Mouse (Mus musculus) liver, postnatal 0 days (tissue): ENCODE results near the gene Ppp6c. TPM values are rescaled to one million over a fixed set of nuclear protein-coding genes. Genes with fewer than 3 reads are reported as not detected.

Experiments used
- ATAC-seq: fragments of 200-750 bp; cut with Nextera tagmentation; 2 replicates; pipeline ENCODE4 v1.8.0; 2017; ENCODE audit warnings: mild to moderate bottlenecking, moderate library complexity
- DNase-seq: peaks from one replicate; pipeline ENCODE4 v3.0.0-alpha.2; 2016
- H3K27ac ChIP-seq: fragments of 300-500 bp; sonication (generic); 2 replicates; pipeline ENCODE4 v1.5.1; 2014; ENCODE audit warnings: antibody characterized with exemption, moderate library complexity, mild to moderate bottlenecking, low read depth
- H3K27me3 ChIP-seq: fragments of 300-500 bp; sonication (generic); 2 replicates; pipeline ENCODE4 v1.6.1; 2014; ENCODE audit warnings: low read length, control low read depth, mixed read lengths; ENCODE audit not compliant: insufficient read depth
- H3K36me3 ChIP-seq: fragments of 300-500 bp; sonication (generic); replicated peaks from 2 replicates; pipeline ENCODE4 v1.6.1; 2014; ENCODE audit warnings: mild to moderate bottlenecking, control low read depth, low read length, moderate library complexity, mixed read lengths; ENCODE audit not compliant: insufficient read depth
- H3K4me1 ChIP-seq: fragments of 300-500 bp; sonication (generic); 2 replicates; pipeline ENCODE4 v1.6.1; 2014; ENCODE audit warnings: antibody characterized with exemption, mild to moderate bottlenecking, control low read depth; ENCODE audit not compliant: insufficient read depth
- H3K4me2 ChIP-seq: fragments of 300-500 bp; sonication (generic); 2 replicates; pipeline ENCODE4 v1.6.1; 2014; ENCODE audit warnings: low read depth, mild to moderate bottlenecking, low read length, moderate library complexity, mixed read lengths
- H3K4me3 ChIP-seq: fragments of 300-500 bp; sonication (generic); 2 replicates; pipeline ENCODE4 v1.5.1; 2014; ENCODE audit warnings: low read depth, low read length
- H3K9ac ChIP-seq: fragments of 300-500 bp; sonication (generic); replicated peaks from 2 replicates; pipeline ENCODE4 v1.6.1; 2014; ENCODE audit warnings: mild to moderate bottlenecking, moderate library complexity
- H3K9me3 ChIP-seq: fragments of 300-500 bp; sonication (generic); 2 replicates; pipeline ENCODE4 v1.6.1; 2016; ENCODE audit warnings: mild to moderate bottlenecking, control low read depth, low read length, mixed read lengths
- CTCF ChIP-seq: sonication (generic); IDR thresholded peaks from 2 replicates; pipeline ENCODE4 v1.5.1; 2016; ENCODE audit warnings: antibody characterized with exemption, low read depth
- EP300 ChIP-seq: IDR thresholded peaks from 2 replicates; pipeline ENCODE4 v1.6.1; 2016; ENCODE audit warnings: antibody characterized with exemption, low read depth, mild to moderate bottlenecking
- WGBS: fragments of 180-500 bp; shearing (Covaris S2); extraction: QIAGEN DNeasy Blood & Tissue Kit; methylation state at CpG from one replicate; pipeline ENCODE4 v1.1.7; 2014; ENCODE audit not compliant: insufficient replicate concordance; 5-methylcytosine and 5-hydroxymethylcytosine counted together
- polyA plus RNA-seq: library from polyadenylated mRNA; unstranded; fragments of >200 nt; fragmentation: Nextera tagmentation; extraction: Ambion mirVana; gene quantifications from 2 replicates; pipeline ENCODE4 v1.2.1, GENCODE M21; 2015

Gene Ppp6c
- polyA plus RNA-seq, 1 experiment from 2014 or later: 37.0 TPM

DNA sequence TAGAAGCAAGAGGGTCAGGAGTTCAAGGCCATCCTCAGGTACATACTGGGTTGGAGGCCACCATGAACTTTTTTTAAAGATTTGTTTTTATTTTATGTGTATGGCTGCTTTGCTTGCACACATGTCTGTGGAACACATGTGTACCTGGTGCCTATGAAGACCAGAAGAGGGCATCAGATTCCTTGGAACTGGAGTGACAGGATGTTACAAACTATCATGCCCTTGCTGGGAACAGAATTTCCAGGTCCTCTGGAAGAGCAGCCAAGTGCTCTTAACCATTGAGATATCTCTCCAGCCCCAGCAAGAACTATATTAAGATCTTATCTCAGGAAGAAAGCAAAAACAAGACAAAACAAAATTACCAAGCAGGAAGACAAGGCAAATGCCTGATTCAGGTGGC, 1.6 kb downstream of the Ppp6c start:
- no peaks in the 10 kb centered on the region for H3K9me3 ChIP-seq
- H3K27me3 ChIP-seq: no peaks in the 10 kb centered on the region
- ATAC-seq (no peak), DNase-seq (no peak)
- TF ChIP-seq CTCF: peak; percentile 45
- no peak for TF ChIP-seq EP300
- peaks cover 24% of the 10 kb centered on the region for H3K4me1 ChIP-seq
- peak overlapping the region; percentile 69 for H3K4me3 ChIP-seq
- H3K9ac ChIP-seq: peak overlapping the region; percentile 89
- H3K36me3 ChIP-seq: no peaks in the 10 kb centered on the region
- H3K27ac ChIP-seq: 0 out of 2 replicates have a peak overlapping the region, but pooled peaks have one; percentile 96
- peak overlapping the region; percentile 72 for H3K4me2 ChIP-seq

DNA sequence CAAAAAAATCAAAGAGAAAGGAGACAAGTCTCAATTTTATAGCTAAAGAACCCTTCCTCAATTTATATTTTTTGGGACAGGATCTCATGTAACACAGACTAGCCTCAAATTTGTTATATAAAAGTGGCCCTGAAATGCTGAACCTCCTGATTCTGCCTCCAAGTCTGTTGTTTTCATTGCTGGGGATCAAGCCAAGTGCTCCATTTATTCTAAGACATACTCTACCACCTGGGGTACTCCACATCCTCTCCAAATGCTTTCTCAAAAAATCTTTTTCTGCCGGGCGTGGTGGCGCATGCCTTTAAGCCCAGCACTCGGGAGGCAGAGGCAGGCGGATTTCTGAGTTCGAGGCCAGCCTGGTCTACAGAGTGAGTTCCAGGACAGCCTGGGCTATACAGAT, 6.2 kb downstream of the Ppp6c start:
- Histone ChIP-seq H3K27ac (no peak overlapping the region), H3K4me1 (peaks cover 30% of the 10 kb centered on the region), H3K4me2 (no peak overlapping the region), H3K36me3 (no peaks in the 10 kb centered on the region), H3K9ac (no peak overlapping the region), H3K27me3 (no peaks in the 10 kb centered on the region), H3K9me3 (no peaks in the 10 kb centered on the region), H3K4me3 (no peak overlapping the region)
- DNase-seq: no peak
- WGBS: 90% methylated on average over 6 of the region's 6 CpGs
- ATAC-seq: no peak
- TF ChIP-seq CTCF: no peak
- no peak for TF ChIP-seq EP300

DNA sequence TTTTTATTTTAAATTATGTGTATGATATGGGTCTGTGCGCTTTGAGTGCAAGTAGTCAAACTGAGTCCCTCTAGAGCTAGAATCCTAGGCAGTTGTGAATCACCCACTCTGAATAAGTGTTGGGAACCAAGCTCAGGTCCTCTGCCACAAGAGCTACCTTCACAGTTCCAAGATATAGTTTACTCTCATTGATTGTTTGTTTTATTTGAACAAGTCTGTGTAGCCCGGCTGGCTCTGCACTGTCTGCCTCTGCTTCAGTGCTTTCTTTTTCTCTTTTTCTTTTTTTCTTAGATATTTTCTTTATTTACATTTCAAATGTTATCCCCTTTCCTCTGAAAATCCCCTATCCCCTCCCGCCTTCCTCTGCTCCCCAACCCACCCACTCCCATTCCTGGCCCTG, 7.2 kb downstream of the Ppp6c start:
- no peak for DNase-seq
- WGBS: 81% methylated on average over 3 of the region's 3 CpGs

GRCm38 (mm10) chr2:39217150-39217549, 9.1 kb downstream of the Ppp6c start:
- H3K4me1 ChIP-seq: peaks cover 9% of the 10 kb centered on the region
- H3K4me3 ChIP-seq: no peak overlapping the region
- WGBS: 87% methylated on average over 4 of the region's 4 CpGs
- no peaks in the 10 kb centered on the region for H3K27me3 ChIP-seq
- DNase-seq (no peak), ATAC-seq (no peak)
- no peaks in the 10 kb centered on the region for H3K9me3 ChIP-seq
- no peak for TF ChIP-seq CTCF
- TF ChIP-seq EP300: no peak
- no peak overlapping the region for H3K4me2 ChIP-seq
- H3K27ac ChIP-seq: no peak overlapping the region
- H3K9ac ChIP-seq: no peak overlapping the region
- H3K36me3 ChIP-seq: no peaks in the 10 kb centered on the region

More for the DNA sequence above, 7.2 kb downstream of the Ppp6c start:
- no peaks in the 10 kb centered on the region for H3K36me3 ChIP-seq
- no peaks in the 10 kb centered on the region for H3K9me3 ChIP-seq
- H3K27ac ChIP-seq: no peak overlapping the region
- peaks cover 22% of the 10 kb centered on the region for H3K4me1 ChIP-seq
- no peak for TF ChIP-seq CTCF
- TF ChIP-seq EP300: no peak
- H3K4me2 ChIP-seq: no peak overlapping the region
- no peak overlapping the region for H3K9ac ChIP-seq
- H3K4me3 ChIP-seq: no peak overlapping the region
- H3K27me3 ChIP-seq: no peaks in the 10 kb centered on the region
- ATAC-seq: peak; percentile 56; the same call in 1 of the 2 replicates

DNA sequence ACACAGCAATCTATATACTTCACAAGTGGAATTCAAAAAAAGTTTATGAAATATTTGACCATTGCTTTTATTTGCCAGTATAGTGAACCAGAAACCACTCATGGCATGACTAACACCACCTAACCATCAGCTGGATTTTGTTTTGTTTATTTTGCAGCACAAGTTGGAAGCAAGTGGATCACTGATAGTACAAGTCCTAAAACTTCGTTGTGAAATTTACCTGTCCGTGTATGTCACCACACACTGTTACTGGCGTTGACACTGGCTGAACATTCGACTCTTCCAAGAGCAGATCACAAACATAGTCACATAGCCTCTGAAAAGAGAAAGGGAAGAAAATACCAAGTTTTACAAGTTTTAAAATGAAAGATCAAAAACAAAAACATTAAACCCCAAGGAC, 15.5 kb downstream of the Ppp6c start:
- H3K9me3 ChIP-seq: no peaks in the 10 kb centered on the region
- H3K4me1 ChIP-seq: no peaks in the 10 kb centered on the region; the same call in 1 of the 2 replicates
- no peak overlapping the region for H3K9ac ChIP-seq
- H3K4me2 ChIP-seq: no peak overlapping the region
- DNase-seq (no peak), ATAC-seq (peak; percentile 82)
- H3K27me3 ChIP-seq: no peaks in the 10 kb centered on the region
- no peak for TF ChIP-seq EP300
- TF ChIP-seq CTCF: no peak
- 0 out of 2 replicates have a peak, but pooled peaks cover 2% of the 10 kb centered on the region for H3K36me3 ChIP-seq
- WGBS: 63% methylated on average over 4 of the region's 4 CpGs
- H3K4me3 ChIP-seq: no peak overlapping the region
- H3K27ac ChIP-seq: no peak overlapping the region

DNA sequence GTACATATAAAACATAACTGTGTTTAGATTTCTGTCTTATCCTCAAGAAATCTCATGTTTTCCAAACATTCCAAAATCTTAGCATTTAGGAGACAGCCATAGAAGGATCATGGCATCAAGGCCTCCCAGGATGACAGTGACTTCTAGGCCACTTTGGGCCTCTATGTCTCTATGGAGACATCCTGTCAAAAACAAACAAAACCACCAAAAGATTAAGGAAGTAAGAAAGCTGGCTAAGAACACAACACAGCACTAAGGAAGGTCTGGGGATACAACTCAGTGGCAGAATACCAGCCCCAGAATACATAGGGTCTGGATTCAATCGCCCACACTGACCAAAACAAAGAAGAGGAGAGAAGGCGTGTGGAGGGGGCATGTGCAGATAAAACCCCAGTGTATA, 22.9 kb downstream of the Ppp6c start:
- Histone ChIP-seq H3K4me2 (no peak overlapping the region), H3K9ac (no peak overlapping the region), H3K27ac (no peak overlapping the region), H3K27me3 (no peaks in the 10 kb centered on the region), H3K36me3 (peaks cover 19% of the 10 kb centered on the region), H3K4me3 (no peak overlapping the region), H3K9me3 (no peaks in the 10 kb centered on the region), H3K4me1 (no peaks in the 10 kb centered on the region)
- WGBS: 100% methylated on average over 2 of the region's 2 CpGs
- DNase-seq (no peak), ATAC-seq (no peak)
- TF ChIP-seq CTCF: no peak
- TF ChIP-seq EP300: no peak

DNA sequence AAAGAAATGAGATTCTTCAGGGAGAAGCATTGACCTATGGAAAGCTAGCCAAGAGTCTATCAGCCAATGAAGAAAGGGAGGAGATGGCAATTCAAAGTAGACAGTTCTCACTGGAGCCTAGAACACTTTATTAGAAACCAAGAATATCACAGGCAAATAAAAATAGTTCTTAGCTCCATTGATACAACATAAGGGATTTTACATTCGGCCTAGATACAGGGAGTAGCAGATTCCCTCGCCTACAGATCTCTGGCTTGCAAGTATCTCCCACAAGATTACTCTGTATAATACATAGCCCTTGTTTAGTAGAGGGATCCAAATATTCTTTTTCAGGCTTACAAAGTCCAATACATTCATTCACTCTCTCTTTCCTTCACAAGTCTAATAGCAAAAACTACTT, 31.4 kb downstream of the Ppp6c start:
- Histone ChIP-seq H3K9me3 (no peaks in the 10 kb centered on the region), H3K27me3 (no peaks in the 10 kb centered on the region), H3K9ac (no peak overlapping the region), H3K4me3 (no peak overlapping the region), H3K4me2 (no peak overlapping the region), H3K27ac (no peak overlapping the region), H3K36me3 (peaks cover 22% of the 10 kb centered on the region), H3K4me1 (no peaks in the 10 kb centered on the region)
- TF ChIP-seq EP300: no peak
- TF ChIP-seq CTCF: no peak
- no peak for DNase-seq
- 92% methylated on average over 2 of the region's 2 CpGs for WGBS
- ATAC-seq: no peak
